Comparison of ENCODE assay signal across 10 mouse cellular contexts in genomic region chr13:18614763-18615616, GRCm38 (mm10).
DNase-seq lines count a peak whose midpoint lies in the region; ATAC-seq and TF ChIP-seq lines count a peak whose summit lies in the region.
"Had no signal": no experiment of that assay in that cellular context is flagged by ENCODE, and none has a peak within 500 bp of the region (broad histone marks: within the 10 kb centered on the region; RNA-seq: fewer than 3 reads in every experiment).

No protein-coding gene starts in this region.

- no peak for TF ChIP-seq POLR2A in thymus, adult 2 months (IDR thresholded peaks at IDR 0.05; ENCODE audit: control insufficient read depth, extremely low read depth, insufficient read depth, low read length, poor library complexity)

- no peak overlapping the region for H3K27ac ChIP-seq in kidney, embryonic 14.5 days (ENCODE audit: low read depth, low read length)
- H3K27ac ChIP-seq in embryonic facial prominence, embryonic 10.5 days (replicated peaks) = peak overlapping the region; percentile 52; the same call in 1 of the 2 replicates
- H3K27ac ChIP-seq in intestine, embryonic 15.5 days = no peak overlapping the region
- H3K27ac ChIP-seq in neural tube, embryonic 15.5 days (replicated peaks) = no peak overlapping the region
- no peak overlapping the region for H3K27ac ChIP-seq in thymus, adult 2 months (ENCODE audit: control insufficient read depth, insufficient read depth, low read length)

- H3K36me3 ChIP-seq in kidney, embryonic 14.5 days (ENCODE audit: control insufficient read depth, insufficient read depth, low read length) = no peaks in the 10 kb centered on the region
- no peaks in the 10 kb centered on the region for H3K36me3 ChIP-seq in embryonic facial prominence, embryonic 10.5 days (replicated peaks)
- H3K36me3 ChIP-seq in intestine, embryonic 15.5 days = no peaks in the 10 kb centered on the region
- H3K36me3 ChIP-seq in neural tube, embryonic 15.5 days = no peaks in the 10 kb centered on the region
- H3K36me3 ChIP-seq in thymus, adult 2 months (ENCODE audit: control insufficient read depth, insufficient read depth, low read length) = no peaks in the 10 kb centered on the region

- intact Hi-C loops in left cerebral cortex, postnatal 14 days (cut with DNase I) = no loop called here

- H3K4me3 ChIP-seq in kidney, embryonic 14.5 days (ENCODE audit: low read length) = no peak overlapping the region
- H3K4me3 ChIP-seq in embryonic facial prominence, embryonic 10.5 days = peak overlapping the region; percentile 45
- no peak overlapping the region for H3K4me3 ChIP-seq in intestine, embryonic 15.5 days (replicated peaks)
- no peak overlapping the region for H3K4me3 ChIP-seq in neural tube, embryonic 15.5 days (replicated peaks)
- H3K4me3 ChIP-seq in thymus, adult 2 months (ENCODE audit: control insufficient read depth, insufficient read depth, low read length) = no peak overlapping the region
- H3K4me3 ChIP-seq: myocyte had no signal

- DNase-seq in kidney, adult 8-10 months = no peak
- peak; percentile 63 for DNase-seq in embryonic facial prominence, embryonic 10.5 days (ENCODE audit: low spot score)
- no peak for DNase-seq in adrenal gland, postnatal 4 days (ENCODE audit: low spot score in 2 of 2)
- no peak for DNase-seq in left cerebral cortex, postnatal 14 days (ENCODE audit: low spot score in 2 of 2)
- no peak for DNase-seq in thymus, adult 2 months
- DNase-seq: kidney, postnatal 36 days had no signal

- ATAC-seq in kidney, embryonic 14.5 days (ENCODE audit: low FRiP score, low TSS enrichment) = peak; percentile 79
- peak; percentile 58 for ATAC-seq in intestine, embryonic 15.5 days
- peak; percentile 63; the same call in 1 of the 2 replicates for ATAC-seq in neural tube, embryonic 15.5 days (ENCODE audit: low FRiP score)

- WGBS in kidney, embryonic 14.5 days = 18% methylated on average over 18 of the region's 18 CpGs
- 19% methylated on average over 18 of the region's 18 CpGs for WGBS in embryonic facial prominence, embryonic 10.5 days
- WGBS in intestine, embryonic 15.5 days = 16% methylated on average over 18 of the region's 18 CpGs
- 23% methylated on average over 18 of the region's 18 CpGs for WGBS in neural tube, embryonic 15.5 days
- WGBS in thymus, adult 2 months = 50% methylated on average over 18 of the region's 18 CpGs

- H3K9me3 ChIP-seq in kidney, embryonic 14.5 days (ENCODE audit: control insufficient read depth, low read length) = no peaks in the 10 kb centered on the region
- H3K9me3 ChIP-seq in embryonic facial prominence, embryonic 10.5 days = no peaks in the 10 kb centered on the region
- no peaks in the 10 kb centered on the region for H3K9me3 ChIP-seq in intestine, embryonic 15.5 days
- no peaks in the 10 kb centered on the region for H3K9me3 ChIP-seq in neural tube, embryonic 15.5 days (replicated peaks)

- H3K4me2 ChIP-seq in kidney, embryonic 14.5 days (replicated peaks; ENCODE audit: low read depth, low read length) = peak overlapping the region; percentile 34
- peak overlapping the region; percentile 25 for H3K4me2 ChIP-seq in intestine, embryonic 15.5 days (replicated peaks)
- peak overlapping the region; percentile 32 for H3K4me2 ChIP-seq in neural tube, embryonic 15.5 days

- no peak for TF ChIP-seq CTCF in thymus, adult 2 months (IDR thresholded peaks at IDR 0.05; ENCODE audit: borderline replicate concordance, control insufficient read depth, extremely low read depth, insufficient read depth, low read length, poor library complexity)

- no peaks in the 10 kb centered on the region for H3K27me3 ChIP-seq in kidney, embryonic 14.5 days (ENCODE audit: control insufficient read depth, insufficient read depth, low read length)
- no peaks in the 10 kb centered on the region for H3K27me3 ChIP-seq in embryonic facial prominence, embryonic 10.5 days (replicated peaks; ENCODE audit: low read depth, poor library complexity, severe bottlenecking)
- H3K27me3 ChIP-seq in intestine, embryonic 15.5 days (replicated peaks) = no peaks in the 10 kb centered on the region
- H3K27me3 ChIP-seq in neural tube, embryonic 15.5 days (replicated peaks) = no peaks in the 10 kb centered on the region
- H3K27me3 ChIP-seq in thymus, adult 2 months (ENCODE audit: control insufficient read depth, insufficient read depth, low read length) = no peaks in the 10 kb centered on the region

- H3K4me1 ChIP-seq in kidney, embryonic 14.5 days (ENCODE audit: control insufficient read depth, insufficient read depth, low read length) = 0 out of 2 replicates have a peak, but pooled peaks cover 4% of the 10 kb centered on the region
- peaks cover 15% of the 10 kb centered on the region for H3K4me1 ChIP-seq in embryonic facial prominence, embryonic 10.5 days
- no peaks in the 10 kb centered on the region for H3K4me1 ChIP-seq in intestine, embryonic 15.5 days (replicated peaks)
- H3K4me1 ChIP-seq in neural tube, embryonic 15.5 days = peaks cover 7% of the 10 kb centered on the region
- H3K4me1 ChIP-seq in thymus, adult 2 months (replicated peaks; ENCODE audit: control insufficient read depth, insufficient read depth, low read length) = no peaks in the 10 kb centered on the region

- no peak overlapping the region for H3K9ac ChIP-seq in kidney, embryonic 14.5 days (ENCODE audit: low read depth, low read length)
- H3K9ac ChIP-seq in intestine, embryonic 15.5 days = no peak overlapping the region
- H3K9ac ChIP-seq in neural tube, embryonic 15.5 days (replicated peaks) = no peak overlapping the region
